Mouse (Mus musculus) large intestine, adult 2 months (tissue): ENCODE data around the gene E130208F15Rik. TPM values are rescaled to one million over a fixed set of nuclear protein-coding genes. Genes with fewer than 3 reads are reported as not detected.

ENCODE experiments used
- DNase-seq: peaks from one replicate; pipeline ENCODE4 v3.0.0-alpha.2; 2012; ENCODE audit warnings: low read depth, low spot score
- WGBS: fragments of 180-500 bp; shearing (Covaris S2); methylation state at CpG from one replicate; pipeline ENCODE4 v1.1.7; 2018; 5-methylcytosine and 5-hydroxymethylcytosine counted together
- polyA plus RNA-seq: library from polyadenylated mRNA; depleted of rRNA; stranded (reverse); fragments of >200 nt; gene quantifications from 2 replicates; pipeline ENCODE4 v1.2.3, GENCODE M21; 2012; rRNA removed

E130208F15Rik gene
- 0.31 and 0.74 TPM in 2 replicates for polyA plus RNA-seq

DNA sequence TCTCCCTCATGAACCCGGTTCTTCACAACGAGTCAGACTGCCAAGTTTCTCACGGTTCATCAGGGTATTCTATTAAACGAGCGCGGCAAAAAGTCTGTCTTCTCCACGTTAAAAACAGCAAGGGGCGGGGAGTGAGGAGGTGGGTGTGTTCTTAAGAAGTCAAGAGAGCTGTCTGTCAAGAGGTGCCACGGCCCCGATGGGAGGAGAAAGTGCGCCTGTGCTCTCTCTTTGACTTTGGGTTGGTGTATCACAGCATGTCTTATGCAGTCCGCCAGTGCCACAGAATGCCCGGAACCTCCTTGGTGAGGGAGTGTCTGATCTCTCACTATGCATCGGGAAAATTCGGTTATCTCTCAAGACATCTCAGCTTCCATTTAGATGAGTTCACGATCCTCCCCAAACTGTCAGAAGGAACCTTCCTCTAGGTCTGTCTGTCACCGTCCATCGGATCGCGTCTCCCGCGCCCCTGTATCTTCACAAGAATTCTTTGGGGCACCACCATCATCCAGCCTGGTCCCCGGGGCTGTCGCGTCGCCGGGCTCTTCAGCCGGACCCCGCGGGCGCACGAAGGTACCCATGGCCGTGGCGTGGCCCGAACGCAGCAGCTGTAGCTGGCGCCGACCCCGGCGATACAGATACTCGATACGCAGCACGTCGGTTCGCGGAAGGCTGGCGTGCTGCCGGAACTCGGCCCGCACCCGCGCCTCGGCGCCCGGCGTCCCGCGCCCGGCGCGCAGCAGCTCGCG is at the start of gene E130208F15Rik:
Gene E130208F15Rik (plus strand): TSS at position 202 of the 746 bp plus-strand sequence.
- DNase-seq = no peak

DNA sequence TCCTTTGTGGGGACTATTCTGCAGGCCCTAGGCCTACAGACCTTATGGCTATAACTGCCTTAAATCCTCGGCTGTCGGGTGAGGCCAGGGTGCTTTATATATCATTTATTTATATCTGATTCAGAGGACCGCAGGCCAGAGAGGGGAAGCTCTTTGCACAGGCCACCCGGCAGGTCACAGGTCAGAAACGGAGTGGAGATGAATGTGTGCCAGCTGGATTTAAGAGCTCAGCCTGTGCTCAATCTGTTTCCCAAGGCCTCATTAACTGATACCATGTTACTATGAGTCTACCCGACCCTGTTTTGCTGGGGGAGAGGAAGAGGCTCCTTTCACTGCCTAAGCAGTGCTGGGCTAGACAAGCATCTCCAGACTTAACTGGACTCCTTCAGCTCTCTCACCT is 47.2 kb upstream of the E130208F15Rik start:
- 74% methylated on average over 6 of the region's 6 CpGs for WGBS
- DNase-seq = no peak

More for the DNA sequence above, at the start of gene E130208F15Rik:
- WGBS = under 1% methylated on average over 63 of the region's 63 CpGs

DNA sequence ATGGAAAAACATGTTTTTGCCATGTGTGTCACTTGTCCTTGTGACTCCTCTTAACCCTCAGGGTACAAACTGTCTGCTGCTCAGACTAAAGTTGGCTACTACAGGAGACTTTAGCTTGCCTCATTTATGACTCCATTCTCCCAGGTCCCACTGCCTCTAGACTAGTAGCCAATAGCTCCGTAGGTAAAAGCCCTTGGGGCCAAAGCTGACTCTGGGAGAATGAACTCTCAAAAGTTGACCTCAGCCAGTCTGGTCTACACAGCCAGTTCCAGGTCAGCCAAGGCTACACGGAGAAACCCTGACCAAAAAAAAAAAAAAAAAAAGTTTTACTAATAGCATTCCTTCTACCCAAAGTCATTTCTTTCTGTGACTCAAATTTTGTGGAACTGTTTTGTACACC is 42.6 kb upstream of the E130208F15Rik start:
- 48% methylated on average over 2 of the region's 2 CpGs for WGBS
- DNase-seq = no peak

DNA sequence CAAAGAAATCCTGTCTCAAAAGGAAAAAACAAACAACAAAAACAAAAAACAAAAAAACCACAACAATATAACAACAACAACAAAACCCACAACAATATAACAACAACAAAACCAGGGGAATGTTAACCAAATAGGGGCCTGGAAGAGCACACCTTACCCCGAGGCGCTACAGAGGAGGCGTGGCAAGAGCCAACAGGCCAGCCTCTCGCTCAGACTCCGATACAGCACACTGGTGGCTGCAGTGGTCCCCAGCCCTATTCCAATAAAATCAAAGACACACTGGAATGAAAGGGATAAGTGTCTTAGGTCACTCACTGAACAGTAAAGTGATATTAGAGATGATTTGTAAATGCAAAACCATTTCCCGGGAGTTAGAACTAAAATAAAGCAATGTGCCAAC is 42.0 kb upstream of the E130208F15Rik start:
- 2% methylated on average over 6 of the region's 6 CpGs for WGBS
- DNase-seq = no peak

DNA sequence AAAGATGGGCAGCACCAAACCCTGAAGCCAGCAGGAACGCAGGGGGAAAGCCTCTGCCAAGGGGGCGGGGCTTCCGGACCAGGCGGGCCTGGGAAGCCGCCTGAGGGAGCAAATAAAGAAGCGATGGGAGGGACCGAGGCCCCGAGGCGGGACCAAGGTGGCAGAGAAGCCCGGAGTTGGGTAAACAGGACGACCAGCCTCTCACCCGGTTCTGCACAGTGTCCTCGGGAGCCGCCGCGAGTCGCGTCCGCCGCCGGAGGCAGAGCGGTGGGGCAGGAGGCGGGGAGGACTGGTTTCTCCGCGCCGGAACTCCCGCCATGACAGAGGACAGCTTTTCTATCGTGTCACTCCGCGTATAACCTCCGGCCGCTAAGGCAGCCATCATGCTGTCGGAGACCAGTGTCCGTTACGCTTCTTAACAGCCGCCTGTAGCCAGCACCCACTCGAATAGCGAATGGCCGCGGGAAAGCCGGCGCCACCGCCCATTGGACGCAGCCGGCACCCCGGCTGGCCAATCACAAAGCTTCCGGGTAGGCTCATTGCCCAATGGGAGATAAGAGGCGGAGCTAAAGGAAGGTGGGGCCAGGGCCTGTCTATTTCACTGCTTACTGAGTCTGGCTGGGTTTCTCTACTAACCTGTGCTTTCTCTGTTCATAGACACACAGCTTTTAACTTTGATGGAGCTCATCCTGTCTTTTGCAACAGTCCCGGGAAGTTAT is 41.4 kb upstream of the E130208F15Rik start, which contains the start of the genes Thap8 and Wdr62:
Gene Thap8 (plus strand): TSS at position 144 of the 719 bp plus-strand sequence.
Gene Wdr62 (minus strand): TSS at position 469 of the 719 bp plus-strand sequence.
- under 1% methylated on average over 49 of the region's 49 CpGs for WGBS
- DNase-seq = peak; percentile 86

DNA sequence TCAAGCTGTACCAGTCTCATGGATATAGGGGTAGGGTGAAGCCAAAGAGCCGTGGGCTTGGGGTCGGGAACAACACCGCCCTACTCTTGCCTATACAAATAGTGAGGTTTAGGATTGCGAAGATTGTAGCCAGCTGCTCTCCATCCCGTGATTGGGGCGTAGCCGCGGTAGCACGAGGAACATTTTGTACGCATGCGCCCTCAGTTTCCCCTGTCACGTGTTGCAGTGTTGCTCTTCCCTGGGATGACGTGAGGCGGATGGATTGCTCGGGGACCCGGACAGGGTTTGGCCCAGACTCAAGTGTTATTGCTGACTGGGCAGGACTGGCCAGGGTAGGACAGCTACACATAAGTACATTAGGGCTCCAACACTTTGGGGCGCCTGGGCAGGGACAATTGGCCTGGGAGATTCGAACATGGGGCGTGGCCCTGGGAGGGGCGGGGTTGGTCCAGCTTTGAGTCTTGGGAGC is 40.8 kb upstream of the E130208F15Rik start:
- under 1% methylated on average over 20 of the region's 20 CpGs for WGBS
- DNase-seq = peak; percentile 64

- 78% methylated on average over 4 of the region's 4 CpGs for WGBS
- no peak for DNase-seq
Observed at GRCm38 (mm10) chr7:30281522-30281921, 40.0 kb upstream of the E130208F15Rik start.

- 76% methylated on average over 7 of the region's 7 CpGs for WGBS
- DNase-seq = no peak
Observed at GRCm38 (mm10) chr7:30282740-30283139, 38.8 kb upstream of the E130208F15Rik start.

GRCm38 (mm10) chr7:30286701-30287410 is 34.7 kb upstream of the E130208F15Rik start:
- no peak for DNase-seq
- 49% methylated on average over 8 of the region's 8 CpGs for WGBS

GRCm38 (mm10) chr7:30288046-30288445 is 33.5 kb upstream of the E130208F15Rik start:
- no peak for DNase-seq
- 57% methylated on average over 6 of the region's 6 CpGs for WGBS

- WGBS = 71% methylated on average over 7 of the region's 7 CpGs
Observed at GRCm38 (mm10) chr7:30289071-30289713, 32.3 kb upstream of the E130208F15Rik start.

DNA sequence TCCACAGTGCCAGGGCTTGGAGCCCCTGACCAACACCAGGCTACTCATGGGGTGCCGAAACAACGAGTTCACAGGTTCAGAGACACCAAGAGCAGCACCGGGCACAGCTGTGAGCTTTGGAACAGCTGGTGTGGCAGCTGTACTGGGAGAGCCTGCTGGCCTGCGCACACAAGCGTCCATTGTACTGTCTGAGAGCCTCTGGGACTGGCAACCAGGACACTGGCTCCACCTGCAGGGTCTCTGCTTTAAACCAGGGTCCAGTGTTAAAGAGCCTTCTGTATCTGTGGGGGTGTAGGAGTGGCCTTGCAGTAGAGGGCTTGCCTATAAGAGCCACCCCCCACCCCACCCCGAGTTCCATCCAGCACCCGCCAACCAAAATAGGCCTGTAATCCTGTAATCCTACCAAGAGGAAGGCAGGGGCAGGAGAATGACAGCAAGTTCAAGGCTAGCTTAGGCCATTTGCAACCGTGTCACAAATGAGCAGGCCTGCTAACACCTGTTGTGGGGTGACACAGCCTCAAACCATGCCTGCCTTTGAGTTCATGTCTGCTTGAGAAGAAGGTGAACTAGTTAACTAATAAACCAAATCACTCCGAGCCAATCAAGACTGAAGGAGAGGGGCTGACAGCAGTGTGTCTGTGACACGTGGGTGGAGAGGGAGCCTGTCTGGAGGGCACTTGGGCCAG is 31.7 kb upstream of the E130208F15Rik start:
- 57% methylated on average over 10 of the region's 10 CpGs for WGBS
- DNase-seq = no peak

More at GRCm38 (mm10) chr7:30289071-30289713, 32.3 kb upstream of the E130208F15Rik start:
- DNase-seq = no peak

GRCm38 (mm10) chr7:30291215-30292131 is 30.1 kb upstream of the E130208F15Rik start, which contains the start of gene Clip3:
Clip3 (plus strand) TSS chr7:30291728.
- DNase-seq = no peak
- WGBS = 11% methylated on average over 35 of the region's 35 CpGs

GRCm38 (mm10) chr7:30293795-30294194 is 27.7 kb upstream of the E130208F15Rik start:
- 76% methylated on average over 13 of the region's 13 CpGs for WGBS
- no peak for DNase-seq

DNA sequence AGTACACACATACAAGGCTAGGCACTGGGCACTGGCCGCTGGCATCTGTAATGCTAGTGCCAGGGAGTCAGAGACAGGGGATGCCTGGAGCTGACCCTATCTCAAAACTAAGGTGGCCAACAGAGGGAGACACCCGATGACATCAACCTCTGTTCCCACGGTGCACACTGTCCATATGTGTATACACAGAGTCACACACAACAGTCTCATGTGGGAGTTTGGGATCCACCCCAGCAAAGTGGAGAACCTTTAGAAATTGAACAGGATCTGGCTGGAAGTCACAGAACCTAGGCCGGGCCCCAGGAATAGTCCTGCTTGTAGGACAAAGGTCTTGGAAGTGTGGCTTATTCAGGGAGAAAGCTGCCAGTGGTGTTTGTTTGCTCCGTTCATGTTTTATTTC is 27.2 kb upstream of the E130208F15Rik start:
- whole genome bisulfite sequencing = 63% methylated on average over 5 of the region's 5 CpGs
- no peak for DNase-seq

DNA sequence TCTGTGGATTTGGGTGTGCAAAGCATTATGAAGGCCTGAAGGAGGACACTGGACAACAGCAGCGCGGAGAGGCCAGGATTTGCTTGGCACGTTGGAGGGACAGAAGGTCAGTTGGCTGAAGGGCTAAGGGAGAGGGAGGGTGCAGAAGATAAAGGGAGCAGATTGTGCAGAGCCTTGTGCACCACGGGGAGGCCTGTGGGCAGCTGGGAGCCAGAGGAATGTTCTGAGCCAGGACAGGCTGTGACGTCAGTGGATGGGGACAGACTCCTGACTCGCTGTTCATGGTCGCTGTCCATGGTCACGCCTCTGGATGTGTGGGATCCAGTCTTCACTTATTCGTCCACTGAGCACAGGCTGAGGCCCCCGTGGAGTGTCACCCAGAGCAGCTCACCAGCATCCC is 26.4 kb upstream of the E130208F15Rik start:
- WGBS = 41% methylated on average over 10 of the region's 10 CpGs
- DNase-seq = no peak

GRCm38 (mm10) chr7:30296816-30297215 is 24.7 kb upstream of the E130208F15Rik start:
- WGBS = 92% methylated on average over 15 of the region's 15 CpGs
- no peak for DNase-seq

DNA sequence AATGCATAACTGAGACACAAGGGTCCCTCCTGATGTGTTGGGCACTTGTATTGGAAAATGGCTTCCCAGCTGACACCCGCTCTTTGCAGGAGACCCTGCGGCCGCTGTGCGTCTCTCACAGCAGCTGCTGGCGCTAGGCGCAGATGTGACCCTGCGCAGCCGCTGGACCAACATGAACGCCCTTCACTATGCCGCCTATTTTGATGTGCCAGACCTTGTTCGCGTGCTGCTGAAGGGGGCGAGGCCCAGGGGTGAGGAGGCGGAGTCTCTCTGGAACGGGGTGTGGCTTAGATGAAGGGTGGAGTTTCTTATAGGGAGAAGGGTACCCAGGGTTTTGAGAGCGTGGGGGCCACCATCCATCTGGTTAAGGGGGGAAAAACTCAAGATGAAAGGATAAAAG is 24.3 kb upstream of the E130208F15Rik start:
- DNase-seq = no peak
- 84% methylated on average over 16 of the region's 16 CpGs for WGBS
